Mouse (Mus musculus) lung, postnatal 0 days (tissue): ENCODE measurements around the gene Atg7.

Experiments
- CTCF ChIP-seq: IDR thresholded peaks from 2 replicates; pipeline ENCODE4 v1.5.1; 2016; ENCODE audit warnings: antibody characterized with exemption, mild to moderate bottlenecking
- EP300 ChIP-seq: IDR thresholded peaks from 2 replicates; pipeline ENCODE4 v1.6.1; 2016; ENCODE audit warnings: antibody characterized with exemption, mild to moderate bottlenecking, control low read depth

DNA sequence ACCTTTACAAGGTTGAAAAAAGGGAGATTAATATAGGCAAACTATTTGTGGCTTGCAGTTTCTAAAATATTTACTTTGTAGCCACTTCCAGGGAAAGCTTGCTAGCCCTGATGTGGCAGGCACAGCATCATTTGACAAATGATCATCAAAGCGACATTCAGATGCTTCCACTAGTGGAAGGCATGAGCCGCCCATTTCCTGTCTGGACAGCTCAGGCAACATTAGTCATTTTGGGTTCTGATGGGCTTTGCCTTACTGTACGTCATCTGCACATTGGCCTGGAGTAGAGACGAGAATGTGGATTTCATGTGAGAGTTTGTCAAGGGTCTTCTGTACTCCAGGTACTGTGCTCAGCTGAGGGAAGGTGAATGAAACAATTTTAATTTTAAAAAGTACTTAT, 14.9 kb downstream of the Atg7 start:
- TF ChIP-seq CTCF = no peak
- TF ChIP-seq EP300 = peak; percentile 53; the same call in 1 of the 2 replicates
